Mouse (Mus musculus) neural tube, embryonic 13.5 days (tissue): ENCODE measurements around the gene Pold4. TPM values are rescaled to one million over a fixed set of nuclear protein-coding genes. Genes with fewer than 3 reads are reported as not detected.

Source experiments
- ATAC-seq: fragments of 200-750 bp; cut with Nextera tagmentation; 2 replicates; pipeline ENCODE4 v1.8.0; 2017; ENCODE audit warnings: low read depth, mild to moderate bottlenecking, moderate TSS enrichment, moderate library complexity
- H3K27ac ChIP-seq: fragments of 300-500 bp; sonication (generic); replicated peaks from 2 replicates; pipeline ENCODE4 v1.5.1; 2015; ENCODE audit warnings: moderate library complexity, mild to moderate bottlenecking, inconsistent platforms
- H3K27me3 ChIP-seq: fragments of 300-500 bp; sonication (generic); 2 replicates; pipeline ENCODE4 v1.6.1; 2015; ENCODE audit warnings: mild to moderate bottlenecking, inconsistent platforms
- H3K36me3 ChIP-seq: fragments of 300-500 bp; sonication (generic); 2 replicates; pipeline ENCODE4 v1.6.1; 2015; ENCODE audit warnings: mild to moderate bottlenecking, inconsistent platforms
- H3K4me1 ChIP-seq: fragments of 300-500 bp; sonication (generic); replicated peaks from 2 replicates; pipeline ENCODE4 v1.6.1; 2015; ENCODE audit warnings: inconsistent platforms
- H3K4me2 ChIP-seq: fragments of 300-500 bp; sonication (generic); 2 replicates; pipeline ENCODE4 v1.6.1; 2015; ENCODE audit warnings: inconsistent platforms, mild to moderate bottlenecking, moderate library complexity
- H3K4me3 ChIP-seq: fragments of 300-500 bp; sonication (generic); 2 replicates; pipeline ENCODE4 v1.5.1; 2015; ENCODE audit warnings: mild to moderate bottlenecking, inconsistent platforms
- H3K9ac ChIP-seq: fragments of 300-500 bp; sonication (generic); 2 replicates; pipeline ENCODE4 v1.6.1; 2015; ENCODE audit warnings: moderate library complexity, mild to moderate bottlenecking, inconsistent platforms
- H3K9me3 ChIP-seq: fragments of 300-500 bp; sonication (generic); 2 replicates; pipeline ENCODE4 v1.6.1; 2016; ENCODE audit warnings: inconsistent platforms
- WGBS: fragments of 180-500 bp; shearing (Covaris S2); methylation state at CpG from one replicate; pipeline ENCODE4 v1.1.7; 2015; 5-methylcytosine and 5-hydroxymethylcytosine counted together
- polyA plus RNA-seq: library from polyadenylated mRNA; unstranded; fragments of >200 nt; fragmentation: Nextera tagmentation; extraction: Ambion mirVana; gene quantifications from 2 replicates; pipeline ENCODE4 v1.2.1, GENCODE M21; 2015

Gene Pold4
- polyA plus RNA-seq, 1 experiment from 2014 or later: 22.1 TPM

DNA sequence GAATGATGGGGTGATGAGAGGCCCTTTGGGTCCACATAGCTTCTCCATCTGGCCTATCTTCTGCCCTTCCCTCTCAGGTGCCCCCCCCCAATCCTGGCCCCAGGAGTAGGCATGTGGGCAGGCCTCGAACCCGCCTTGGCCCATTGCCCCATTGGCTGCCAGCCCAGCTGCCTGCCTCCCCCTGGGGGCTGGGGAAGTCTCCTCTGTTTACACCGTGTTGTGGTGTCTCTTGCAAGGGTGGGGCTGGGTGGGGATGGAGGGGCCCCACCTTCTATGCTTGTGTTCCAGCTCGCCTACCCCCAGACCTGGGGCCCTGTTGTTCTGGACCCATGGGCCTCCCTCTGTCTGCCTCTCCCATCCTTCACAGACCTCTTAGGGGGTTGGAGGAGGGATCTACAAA is 11.3 kb upstream of the Pold4 start:
- Histone ChIP-seq H3K27ac (no peak overlapping the region), H3K27me3 (peaks cover 45% of the 10 kb centered on the region), H3K9me3 (no peaks in the 10 kb centered on the region), H3K4me2 (no peak overlapping the region), H3K9ac (no peak overlapping the region), H3K36me3 (no peaks in the 10 kb centered on the region), H3K4me3 (no peak overlapping the region), H3K4me1 (peaks cover 28% of the 10 kb centered on the region)
- 59% methylated on average over 4 of the region's 4 CpGs for WGBS
- ATAC-seq: no peak

DNA sequence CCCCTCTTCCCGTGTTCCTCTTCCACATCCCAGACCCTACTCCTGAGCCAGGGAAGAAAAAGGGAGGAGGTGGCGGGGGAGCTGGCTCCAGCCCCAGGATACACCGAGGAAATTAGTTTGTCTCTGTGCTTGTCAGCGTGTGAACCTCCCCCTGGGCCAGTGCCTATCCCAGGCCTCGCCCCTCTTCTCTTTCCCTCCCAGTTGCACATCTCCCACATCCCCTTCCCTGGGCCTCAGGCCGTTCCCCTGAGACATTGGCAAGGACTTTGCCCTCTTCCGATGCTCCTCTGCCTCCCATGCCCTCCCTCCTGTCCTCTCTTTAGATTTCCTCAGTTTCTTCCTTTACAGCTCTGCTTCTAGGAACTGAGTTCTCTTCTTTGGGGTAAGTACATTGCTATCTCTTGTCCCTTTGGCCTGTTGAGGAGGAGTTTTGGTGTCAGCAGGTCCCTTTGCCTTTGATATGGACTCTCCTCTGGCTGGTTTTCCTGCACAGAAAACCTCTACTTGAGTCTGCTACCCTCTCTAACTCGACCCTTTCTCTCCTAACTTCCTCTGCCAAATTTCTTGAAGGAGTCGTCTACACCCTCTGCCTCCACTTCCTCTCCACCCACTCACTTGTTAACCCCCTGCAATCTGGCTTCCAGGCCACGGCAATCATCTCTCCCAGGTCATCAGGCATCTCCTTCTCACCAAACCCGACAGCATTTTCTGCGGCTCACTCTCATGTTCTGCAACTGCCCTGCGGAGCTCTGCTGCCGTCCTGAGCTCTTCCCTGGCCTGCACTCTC is 10.5 kb upstream of the Pold4 start:
- Histone ChIP-seq H3K36me3 (no peaks in the 10 kb centered on the region), H3K4me3 (no peak overlapping the region), H3K9me3 (no peaks in the 10 kb centered on the region), H3K27ac (no peak overlapping the region), H3K4me1 (peaks cover 22% of the 10 kb centered on the region), H3K4me2 (no peak overlapping the region), H3K27me3 (peaks cover 41% of the 10 kb centered on the region), H3K9ac (no peak overlapping the region)
- ATAC-seq: no peak
- 48% methylated on average over 14 of the region's 14 CpGs for WGBS

DNA sequence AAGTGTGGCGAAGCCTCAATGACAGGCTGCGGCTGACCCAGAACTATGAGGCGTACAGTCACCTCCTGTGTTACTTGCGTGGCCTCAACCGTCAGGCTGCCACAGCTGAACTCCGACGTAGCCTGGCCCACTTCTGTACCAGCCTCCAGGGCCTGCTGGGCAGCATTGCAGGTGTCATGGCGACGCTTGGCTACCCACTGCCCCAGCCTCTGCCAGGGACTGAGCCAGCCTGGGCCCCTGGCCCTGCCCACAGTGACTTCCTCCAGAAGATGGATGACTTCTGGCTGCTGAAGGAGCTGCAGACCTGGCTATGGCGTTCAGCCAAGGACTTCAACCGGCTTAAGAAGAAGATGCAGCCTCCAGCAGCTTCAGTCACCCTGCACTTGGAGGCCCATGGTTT is 9.5 kb upstream of the Pold4 start:
- H3K9ac ChIP-seq: no peak overlapping the region
- peak; percentile 33; the same call in 1 of the 2 replicates for ATAC-seq
- peaks cover 18% of the 10 kb centered on the region for H3K4me1 ChIP-seq
- no peak overlapping the region for H3K4me3 ChIP-seq
- H3K36me3 ChIP-seq: no peaks in the 10 kb centered on the region
- H3K27me3 ChIP-seq: peaks cover 33% of the 10 kb centered on the region
- WGBS: 75% methylated on average over 11 of the region's 11 CpGs
- H3K9me3 ChIP-seq: no peaks in the 10 kb centered on the region
- H3K4me2 ChIP-seq: no peak overlapping the region
- H3K27ac ChIP-seq: no peak overlapping the region

DNA sequence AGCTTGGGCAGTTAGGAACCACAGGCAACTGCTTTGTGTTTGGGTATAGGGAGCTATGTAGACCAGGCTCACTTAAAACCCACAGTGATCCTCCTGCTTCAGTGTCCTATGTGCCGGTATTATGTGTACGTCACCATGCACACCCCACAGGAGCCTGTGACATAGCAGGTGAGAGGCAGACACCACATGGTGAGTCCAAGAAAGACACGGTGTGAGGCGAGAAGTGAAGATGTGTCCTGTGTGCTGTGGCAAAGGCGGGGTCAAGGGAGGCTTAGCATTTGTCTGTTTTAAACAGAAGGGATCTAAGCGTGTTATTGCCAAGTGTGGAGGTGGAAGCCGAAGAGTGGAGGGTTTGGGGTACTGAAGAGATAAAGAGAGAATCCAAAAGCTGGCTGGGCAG is 4.9 kb upstream of the Pold4 start:
- Histone ChIP-seq H3K27me3 (peaks cover 36% of the 10 kb centered on the region), H3K4me2 (no peak overlapping the region), H3K4me1 (peaks cover 5% of the 10 kb centered on the region), H3K9me3 (no peaks in the 10 kb centered on the region), H3K4me3 (no peak overlapping the region), H3K27ac (no peak overlapping the region), H3K9ac (no peak overlapping the region), H3K36me3 (no peaks in the 10 kb centered on the region)
- no peak for ATAC-seq
- 87% methylated on average over 7 of the region's 7 CpGs for WGBS

DNA sequence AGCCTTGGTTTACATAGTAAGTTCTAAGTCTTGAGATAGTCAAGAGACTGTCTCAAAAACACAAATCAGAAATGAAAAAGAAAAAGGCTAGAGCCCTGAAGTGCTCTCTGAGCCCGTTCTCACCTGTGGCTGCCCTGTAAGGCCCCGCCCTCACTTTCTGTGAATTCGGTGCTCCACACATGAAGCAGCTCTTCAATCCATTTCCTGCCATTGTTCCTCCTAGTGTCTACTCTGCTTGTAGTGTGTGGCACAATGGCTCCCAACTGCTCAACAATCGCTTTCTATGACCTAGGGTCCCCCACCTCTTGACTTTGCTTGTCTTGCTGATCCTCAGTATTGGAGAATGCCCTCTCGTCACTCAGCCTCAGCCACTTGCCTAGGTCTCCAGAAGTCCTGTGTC is 4.3 kb upstream of the Pold4 start:
- 0 out of 2 replicates have a peak overlapping the region, but pooled peaks have one; percentile 0 for H3K9ac ChIP-seq
- peaks cover 11% of the 10 kb centered on the region for H3K4me1 ChIP-seq
- 70% methylated on average over 5 of the region's 5 CpGs for WGBS
- H3K36me3 ChIP-seq: no peaks in the 10 kb centered on the region
- H3K9me3 ChIP-seq: no peaks in the 10 kb centered on the region
- H3K27me3 ChIP-seq: peaks cover 36% of the 10 kb centered on the region
- no peak overlapping the region for H3K4me2 ChIP-seq
- H3K27ac ChIP-seq: no peak overlapping the region
- no peak overlapping the region for H3K4me3 ChIP-seq
- no peak for ATAC-seq

DNA sequence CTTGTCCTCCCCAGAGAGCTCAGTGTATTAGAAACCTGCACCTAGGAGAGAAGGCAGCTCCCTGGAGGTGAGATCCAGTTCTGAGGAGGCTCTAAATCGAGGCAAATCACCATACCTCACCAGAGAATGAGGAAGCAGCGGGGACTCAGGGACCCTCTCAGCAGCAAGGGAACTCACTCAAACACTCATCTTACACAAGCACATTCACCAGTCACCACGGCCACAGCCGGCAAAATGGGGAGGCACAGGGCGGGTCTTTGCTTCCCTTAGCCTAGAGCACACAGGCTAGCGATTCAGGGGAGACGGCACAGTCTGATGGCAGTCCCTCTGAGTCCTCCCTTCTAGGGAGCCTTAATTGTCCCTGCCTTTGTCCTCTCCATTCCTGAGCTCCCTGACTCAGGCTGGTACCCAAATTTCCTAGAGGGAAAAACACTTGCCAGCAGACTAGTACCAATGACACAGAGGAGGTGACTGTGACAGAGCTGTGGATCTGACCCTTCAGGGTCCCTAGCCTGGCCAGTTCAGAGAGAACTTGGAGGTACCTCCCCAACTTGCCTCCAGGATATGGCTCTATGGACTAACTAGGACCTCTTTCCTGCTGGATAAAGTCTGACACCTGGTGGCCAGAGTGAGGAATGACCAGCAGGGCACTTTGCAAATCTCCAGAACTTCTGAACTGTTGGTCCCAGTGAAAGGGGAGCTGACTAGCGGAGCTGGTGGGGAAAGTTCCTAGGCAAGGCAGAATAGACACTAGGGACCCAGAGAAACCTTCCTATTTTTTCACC is 3.6 kb upstream of the Pold4 start:
- no peak overlapping the region for H3K4me3 ChIP-seq
- H3K27me3 ChIP-seq: peaks cover 36% of the 10 kb centered on the region
- no peaks in the 10 kb centered on the region for H3K36me3 ChIP-seq
- H3K4me2 ChIP-seq: no peak overlapping the region
- ATAC-seq: no peak
- WGBS: 16% methylated on average over 8 of the region's 8 CpGs
- peaks cover 13% of the 10 kb centered on the region for H3K4me1 ChIP-seq
- H3K9ac ChIP-seq: 0 out of 2 replicates have a peak overlapping the region, but pooled peaks have one; percentile 0
- H3K9me3 ChIP-seq: no peaks in the 10 kb centered on the region
- no peak overlapping the region for H3K27ac ChIP-seq

DNA sequence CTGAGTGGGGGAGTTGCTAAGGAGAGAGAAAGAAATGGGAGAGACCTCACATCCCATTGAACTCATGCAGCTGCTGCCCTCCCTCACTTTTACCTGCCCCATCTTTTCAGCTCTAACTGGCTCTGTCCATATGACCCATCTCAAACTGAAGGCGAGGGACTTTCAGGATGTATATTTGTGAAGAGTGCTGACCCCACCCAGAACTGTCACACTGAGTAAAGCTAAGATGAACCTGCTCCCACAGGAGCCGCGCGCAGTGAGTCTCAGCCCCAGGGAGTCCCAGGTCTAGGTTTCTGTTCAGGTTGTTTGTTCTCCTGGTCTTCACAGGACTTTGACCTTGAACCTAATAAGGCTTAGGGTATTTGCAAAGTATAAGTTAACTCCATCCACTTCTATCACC is 2.8 kb upstream of the Pold4 start:
- ATAC-seq: no peak
- Histone ChIP-seq H3K36me3 (no peaks in the 10 kb centered on the region), H3K4me3 (no peak overlapping the region), H3K4me2 (no peak overlapping the region), H3K9ac (no peak overlapping the region), H3K27me3 (peaks cover 36% of the 10 kb centered on the region), H3K4me1 (peaks cover 13% of the 10 kb centered on the region), H3K9me3 (no peaks in the 10 kb centered on the region), H3K27ac (no peak overlapping the region)
- 76% methylated on average over 4 of the region's 4 CpGs for WGBS

DNA sequence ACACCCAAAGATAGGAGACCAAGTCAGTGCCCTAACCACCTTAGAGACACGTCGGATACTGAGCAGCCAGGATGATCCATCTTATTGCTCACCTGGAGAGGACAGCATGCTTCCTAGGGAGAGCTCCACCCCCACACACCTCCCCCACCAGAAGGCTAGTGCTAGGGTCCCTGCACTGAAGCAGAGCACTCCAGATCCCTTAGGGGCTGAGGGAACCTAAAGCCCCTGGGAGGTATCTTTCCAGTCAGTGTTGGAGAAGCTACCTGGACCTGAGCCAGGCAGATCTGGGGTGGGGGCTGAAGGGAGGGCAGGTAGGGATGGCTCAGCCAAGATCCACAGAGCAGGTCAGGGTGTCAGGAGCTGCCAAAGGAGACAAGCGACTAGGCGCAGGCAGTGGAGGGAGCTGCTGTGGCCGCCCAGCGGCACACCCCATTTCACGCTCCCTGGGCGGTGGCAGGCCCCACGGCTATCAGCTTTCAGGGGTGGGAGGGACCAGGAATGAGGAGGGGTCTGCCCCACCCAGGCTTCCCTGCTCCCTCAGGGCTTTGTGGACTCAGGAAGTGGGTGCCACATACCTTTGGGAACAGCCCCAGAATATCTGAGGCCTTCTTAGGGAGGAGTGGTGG is 2.1 kb upstream of the Pold4 start:
- H3K27ac ChIP-seq: no peak overlapping the region
- no peaks in the 10 kb centered on the region for H3K36me3 ChIP-seq
- no peak overlapping the region for H3K4me3 ChIP-seq
- H3K4me1 ChIP-seq: peaks cover 13% of the 10 kb centered on the region
- no peaks in the 10 kb centered on the region for H3K9me3 ChIP-seq
- peaks cover 36% of the 10 kb centered on the region for H3K27me3 ChIP-seq
- no peak for ATAC-seq
- H3K4me2 ChIP-seq: no peak overlapping the region
- 42% methylated on average over 9 of the region's 9 CpGs for WGBS
- 0 out of 2 replicates have a peak overlapping the region, but pooled peaks have one; percentile 28 for H3K9ac ChIP-seq

DNA sequence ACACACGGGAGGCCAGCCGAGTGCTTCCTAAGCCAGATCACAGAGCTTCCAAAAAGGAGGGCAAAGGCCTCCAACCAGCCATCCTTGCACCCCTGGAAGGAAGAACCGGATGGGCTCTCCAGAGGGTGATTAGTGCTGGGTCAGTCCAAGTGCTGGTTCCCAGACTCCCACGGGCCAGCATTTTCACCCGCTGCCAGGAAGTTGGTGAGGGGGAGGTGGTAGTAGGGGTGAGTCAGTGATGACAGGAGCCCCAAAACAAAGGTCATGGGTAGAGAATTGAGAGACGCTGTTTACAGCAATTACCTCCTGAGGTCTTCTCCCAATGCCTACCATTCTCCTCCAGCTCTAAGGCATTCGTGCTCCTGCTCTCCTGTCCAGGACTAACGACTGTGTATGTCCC is 1.3 kb upstream of the Pold4 start:
- no peak for ATAC-seq

DNA sequence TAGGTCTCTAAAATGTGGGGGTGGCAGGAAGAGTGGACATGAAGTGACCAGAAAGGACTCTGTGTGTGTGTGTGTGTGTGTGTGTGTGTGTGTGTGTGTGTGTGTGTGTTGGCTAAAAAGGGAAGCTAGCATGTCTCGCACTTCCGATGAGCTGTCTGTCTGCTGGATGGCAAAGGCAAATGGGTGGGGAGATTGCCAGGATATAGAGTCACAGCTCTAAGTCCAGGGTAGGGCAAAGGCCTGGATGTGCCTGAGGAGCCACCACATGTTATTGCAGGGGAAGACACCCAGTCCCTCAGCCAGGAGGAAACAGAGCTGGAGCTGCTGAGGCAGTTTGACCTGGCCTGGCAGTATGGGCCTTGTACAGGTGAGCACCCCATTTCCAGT is 480 bp downstream of the Pold4 start:
- peak overlapping the region; percentile 55 for H3K4me3 ChIP-seq
- WGBS: 68% methylated on average over 2 of the region's 2 CpGs
- peak overlapping the region; percentile 82 for H3K27ac ChIP-seq
- H3K4me2 ChIP-seq: peak overlapping the region; percentile 78
- H3K36me3 ChIP-seq: no peaks in the 10 kb centered on the region
- ATAC-seq: no peak
- H3K9ac ChIP-seq: peak overlapping the region; percentile 82
- peaks cover 31% of the 10 kb centered on the region for H3K27me3 ChIP-seq
- no peaks in the 10 kb centered on the region for H3K9me3 ChIP-seq
- peaks cover 13% of the 10 kb centered on the region for H3K4me1 ChIP-seq

More for the DNA sequence above, 1.3 kb upstream of the Pold4 start:
- H3K4me2 ChIP-seq: no peak overlapping the region
- H3K9me3 ChIP-seq: no peaks in the 10 kb centered on the region
- 75% methylated on average over 8 of the region's 8 CpGs for WGBS
- peaks cover 13% of the 10 kb centered on the region for H3K4me1 ChIP-seq
- H3K27ac ChIP-seq: no peak overlapping the region
- peak overlapping the region; percentile 17; the same call in 1 of the 2 replicates for H3K9ac ChIP-seq
- peaks cover 36% of the 10 kb centered on the region for H3K27me3 ChIP-seq
- no peaks in the 10 kb centered on the region for H3K36me3 ChIP-seq
- no peak overlapping the region for H3K4me3 ChIP-seq

DNA sequence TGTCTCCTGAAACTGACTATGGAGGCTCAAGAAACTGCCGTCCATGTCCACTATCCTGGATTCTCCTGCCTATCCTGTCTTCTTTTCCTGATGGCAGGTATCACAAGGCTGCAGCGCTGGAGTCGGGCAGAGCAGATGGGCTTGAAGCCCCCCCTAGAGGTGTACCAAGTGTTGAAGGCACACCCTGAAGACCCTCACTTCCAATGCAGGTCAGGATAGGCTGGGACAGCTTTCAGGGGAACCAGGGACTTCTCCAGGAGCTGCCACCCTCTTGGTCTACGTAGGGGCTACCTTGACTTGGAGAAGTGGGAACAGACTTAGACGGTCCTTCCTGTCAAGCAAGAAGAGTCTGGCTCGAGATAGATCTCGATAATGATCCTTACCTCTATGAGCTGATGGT is 952 bp downstream of the Pold4 start:
- ATAC-seq: no peak
- H3K9ac ChIP-seq: peak overlapping the region; percentile 82
- peaks cover 13% of the 10 kb centered on the region for H3K4me1 ChIP-seq
- H3K27me3 ChIP-seq: peaks cover 26% of the 10 kb centered on the region
- H3K4me2 ChIP-seq: peak overlapping the region; percentile 78
- no peaks in the 10 kb centered on the region for H3K9me3 ChIP-seq
- 83% methylated on average over 7 of the region's 7 CpGs for WGBS
- peak overlapping the region; percentile 55; the same call in 1 of the 2 replicates for H3K4me3 ChIP-seq
- no peak overlapping the region for H3K27ac ChIP-seq
- no peaks in the 10 kb centered on the region for H3K36me3 ChIP-seq

DNA sequence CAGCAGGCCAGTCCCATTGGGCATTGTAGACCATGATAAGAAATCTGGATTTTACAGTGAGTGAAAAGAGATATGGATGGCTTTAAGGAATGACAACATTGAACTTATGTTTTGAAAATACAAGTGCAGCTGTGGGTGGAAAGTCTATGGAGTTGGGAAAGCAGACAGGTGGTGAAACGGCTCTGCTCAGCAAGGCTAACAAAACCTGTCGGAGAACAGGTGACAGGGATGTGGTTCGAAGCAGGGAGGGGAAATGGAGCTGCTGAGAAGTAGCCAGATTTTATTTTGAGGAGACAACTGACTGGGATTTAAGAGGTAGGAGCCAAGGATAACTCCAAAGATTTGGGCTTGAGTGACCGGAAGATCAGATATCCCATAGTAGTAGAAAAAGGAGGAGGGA is 2.8 kb downstream of the Pold4 start:
- no peak overlapping the region for H3K27ac ChIP-seq
- H3K4me3 ChIP-seq: no peak overlapping the region
- peaks cover 13% of the 10 kb centered on the region for H3K4me1 ChIP-seq
- no peak for ATAC-seq
- no peaks in the 10 kb centered on the region for H3K9me3 ChIP-seq
- peaks cover 9% of the 10 kb centered on the region for H3K27me3 ChIP-seq
- 73% methylated on average over 4 of the region's 4 CpGs for WGBS
- H3K4me2 ChIP-seq: no peak overlapping the region
- no peaks in the 10 kb centered on the region for H3K36me3 ChIP-seq
- no peak overlapping the region for H3K9ac ChIP-seq
